Comparison of ENCODE assay signal across 30 mouse cellular contexts in the genomic region with DNA sequence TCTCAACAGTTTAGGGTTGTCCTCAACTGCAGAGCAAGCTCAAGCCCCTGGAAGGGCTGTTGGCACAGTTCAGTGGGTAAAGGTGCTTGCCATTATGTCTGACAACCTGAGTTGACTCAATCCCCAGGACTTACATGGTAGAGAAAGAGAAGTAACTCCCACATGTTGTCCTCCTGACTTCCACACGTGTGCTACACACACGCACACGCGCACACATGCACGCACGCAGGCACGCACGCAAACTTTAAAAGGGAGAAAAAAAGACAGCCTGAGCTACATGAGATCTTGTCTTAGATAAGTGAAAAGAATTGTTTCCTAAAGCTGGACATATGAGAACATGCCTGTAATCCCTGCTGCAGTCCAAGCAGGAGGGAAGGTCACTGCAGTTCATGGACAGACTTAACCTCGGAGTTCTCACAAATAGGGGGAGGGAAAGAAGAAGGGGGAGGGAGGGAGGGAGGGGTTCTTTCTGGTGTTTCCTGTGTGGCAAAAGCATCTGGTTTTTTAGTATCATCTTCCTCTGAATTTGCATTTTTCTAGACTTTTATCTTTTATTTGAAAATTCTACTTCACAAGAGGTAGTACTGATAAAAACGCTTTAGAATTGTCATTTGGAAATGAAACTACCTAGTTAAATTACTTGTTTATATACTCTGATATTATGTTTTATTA. TPM values are rescaled to one million over a fixed set of nuclear protein-coding genes. Genes with fewer than 3 reads are reported as not detected.
DNase-seq lines count a peak whose midpoint lies in the region; ATAC-seq lines count a peak whose summit lies in the region.
"Had no signal": no experiment of that assay in that cellular context is flagged by ENCODE, and none has a peak within 500 bp of the region (broad histone marks: within the 10 kb centered on the region; RNA-seq: fewer than 3 reads in every experiment).

No protein-coding gene starts in this region.

- DNase-seq in heart, adult 11 months = peak; percentile 43
- peak; percentile 8 for DNase-seq in 3134 (ENCODE audit: extremely low read depth, insufficient read length, low spot score)
- peak; percentile 42 for DNase-seq in induced T-regulatory cell, adult 2 months (ENCODE audit: low read depth)
- no peak for DNase-seq in frontal cortex, adult 2 months (ENCODE audit: extremely low spot score in 1 of 2, low spot score in 1 of 2)
- DNase-seq: adrenal gland, adult 8-10 months; adrenal gland, postnatal 25 days; B cell, adult 2 months; cerebellum, adult 11-12 months; cerebellum, adult 8-10 months; cerebellum, postnatal 10 days; gastrocnemius, postnatal 10 days; gastrocnemius, postnatal 36 days; heart, postnatal 10 days; heart, postnatal 36 days; kidney, adult 18-20 months had no signal

- no peak overlapping the region for H3K4me2 ChIP-seq in heart, embryonic 12.5 days
- no peak overlapping the region for H3K4me2 ChIP-seq in hindbrain, embryonic 13.5 days
- H3K4me2 ChIP-seq: embryonic facial prominence, embryonic 12.5 days; embryonic facial prominence, embryonic 15.5 days; heart, embryonic 11.5 days; heart, embryonic 15.5 days; hindbrain, embryonic 14.5 days had no signal

- no peaks in the 10 kb centered on the region for H3K9me3 ChIP-seq in heart, embryonic 12.5 days (replicated peaks)
- no peaks in the 10 kb centered on the region for H3K9me3 ChIP-seq in hindbrain, embryonic 13.5 days
- H3K9me3 ChIP-seq: embryonic facial prominence, embryonic 12.5 days; embryonic facial prominence, embryonic 15.5 days; G1E; heart, embryonic 15.5 days; hindbrain, embryonic 10.5 days had no signal

- H3K9ac ChIP-seq in heart, embryonic 12.5 days = no peak overlapping the region
- H3K9ac ChIP-seq in hindbrain, embryonic 13.5 days = no peak overlapping the region
- H3K9ac ChIP-seq: embryonic facial prominence, embryonic 12.5 days; embryonic facial prominence, embryonic 15.5 days; heart, embryonic 15.5 days; hindbrain, embryonic 14.5 days had no signal

- no peak for ATAC-seq in heart, embryonic 12.5 days (ENCODE audit: insufficient number of reproducible peaks, low FRiP score)
- peak; percentile 77 for ATAC-seq in CD4-positive, CD25-positive, alpha-beta regulatory T cell, adult 4 months
- ATAC-seq in megakaryocyte, adult 5-6 weeks (ENCODE audit: poor library complexity, severe bottlenecking) = no peak
- no peak for ATAC-seq in hindbrain, embryonic 13.5 days (ENCODE audit: low FRiP score)
- ATAC-seq: forebrain, embryonic 14.5 days; intestine, embryonic 16.5 days; Patski had no signal

- H3K4me3 ChIP-seq in heart, embryonic 12.5 days = no peak overlapping the region
- H3K4me3 ChIP-seq in hindbrain, embryonic 13.5 days = no peak overlapping the region
- H3K4me3 ChIP-seq: embryonic facial prominence, embryonic 12.5 days; embryonic facial prominence, embryonic 15.5 days; heart, embryonic 15.5 days; hindbrain, embryonic 10.5 days had no signal

- H3K27me3 ChIP-seq in heart, embryonic 12.5 days (replicated peaks) = no peaks in the 10 kb centered on the region
- H3K27me3 ChIP-seq in hindbrain, embryonic 13.5 days = no peaks in the 10 kb centered on the region
- H3K27me3 ChIP-seq: CH12.LX; embryonic facial prominence, embryonic 12.5 days; embryonic facial prominence, embryonic 15.5 days; heart, embryonic 15.5 days; Patski had no signal

- peaks cover 9% of the 10 kb centered on the region; the same call in 1 of the 2 replicates for H3K4me1 ChIP-seq in heart, embryonic 12.5 days (replicated peaks)
- no peaks in the 10 kb centered on the region for H3K4me1 ChIP-seq in hindbrain, embryonic 13.5 days (replicated peaks)
- H3K4me1 ChIP-seq: embryonic facial prominence, embryonic 12.5 days; embryonic facial prominence, embryonic 15.5 days; hindbrain, embryonic 10.5 days had no signal

- H3K27ac ChIP-seq in heart, embryonic 12.5 days (ENCODE audit: poor library complexity, severe bottlenecking) = no peak overlapping the region
- H3K27ac ChIP-seq in hindbrain, embryonic 13.5 days = no peak overlapping the region
- H3K27ac ChIP-seq: embryonic facial prominence, embryonic 12.5 days; embryonic facial prominence, embryonic 15.5 days; heart, embryonic 15.5 days; hindbrain, embryonic 10.5 days; hindbrain, embryonic 14.5 days had no signal

- peaks cover 55% of the 10 kb centered on the region for H3K36me3 ChIP-seq in heart, embryonic 12.5 days
- peaks cover 72% of the 10 kb centered on the region for H3K36me3 ChIP-seq in hindbrain, embryonic 13.5 days

- WGBS in heart, embryonic 12.5 days = 92% methylated on average over 10 of the region's 10 CpGs
- WGBS in hindbrain, embryonic 13.5 days = 97% methylated on average over 10 of the region's 10 CpGs

RNA-seq across cellular contexts. Expression of a gene that starts 9.1 kb away (rescaled TPM):
- 196 and 197 TPM in 2 replicates for polyA plus RNA-seq in heart, embryonic 12.5 days (2016; fragmentation: Nextera tagmentation; extraction: Ambion mirVana)
- polyA plus RNA-seq in CD4-positive, CD25-positive, alpha-beta regulatory T cell, adult 4 months (2017; shearing (Covaris generic)) = 100 to 1,000 TPM; 223 to 263 TPM
- 109 and 153 TPM in 2 replicates for total RNA-seq in megakaryocyte, adult 5-6 weeks (2015)
- 54.0 and 81.4 TPM in 2 replicates for total RNA-seq in megakaryocyte, adult 5-6 weeks (2017)
- polyA plus RNA-seq in frontal cortex, adult 2 months (2012; rRNA removed) = 70.7 and 78.0 TPM in 2 replicates
- polyA plus RNA-seq in hindbrain, embryonic 13.5 days (2015; fragmentation: Nextera tagmentation; extraction: Ambion mirVana) = 216 TPM in 2 replicates

RNA-seq across cellular contexts. Expression of a gene that starts 27.7 kb away (rescaled TPM):
- polyA plus RNA-seq in heart, embryonic 12.5 days (2016; fragmentation: Nextera tagmentation; extraction: Ambion mirVana) = 421 and 431 TPM in 2 replicates
- 100 to 1,000 TPM; 319 to 401 TPM for polyA plus RNA-seq in CD4-positive, CD25-positive, alpha-beta regulatory T cell, adult 4 months (2017; shearing (Covaris generic))
- 302 and 324 TPM in 2 replicates for total RNA-seq in megakaryocyte, adult 5-6 weeks (2015)
- 246 and 252 TPM in 2 replicates for total RNA-seq in megakaryocyte, adult 5-6 weeks (2017)
- polyA plus RNA-seq in frontal cortex, adult 2 months (2012; rRNA removed) = 178 and 196 TPM in 2 replicates
- 599 and 600 TPM in 2 replicates for polyA plus RNA-seq in hindbrain, embryonic 13.5 days (2015; fragmentation: Nextera tagmentation; extraction: Ambion mirVana)

Comparison
In these comparisons a context has a peak if more than half of its experiments do, and no peak if none do; other contexts are left out.
1. DNase-seq: peak in heart, adult 11 months (single experiment), 3134 (single experiment) and induced T-regulatory cell, adult 2 months (single experiment); none in frontal cortex, adult 2 months (0 of 2).